Mouse (Mus musculus): ENCODE data around the gene Cideb.

Cideb gene

DNA sequence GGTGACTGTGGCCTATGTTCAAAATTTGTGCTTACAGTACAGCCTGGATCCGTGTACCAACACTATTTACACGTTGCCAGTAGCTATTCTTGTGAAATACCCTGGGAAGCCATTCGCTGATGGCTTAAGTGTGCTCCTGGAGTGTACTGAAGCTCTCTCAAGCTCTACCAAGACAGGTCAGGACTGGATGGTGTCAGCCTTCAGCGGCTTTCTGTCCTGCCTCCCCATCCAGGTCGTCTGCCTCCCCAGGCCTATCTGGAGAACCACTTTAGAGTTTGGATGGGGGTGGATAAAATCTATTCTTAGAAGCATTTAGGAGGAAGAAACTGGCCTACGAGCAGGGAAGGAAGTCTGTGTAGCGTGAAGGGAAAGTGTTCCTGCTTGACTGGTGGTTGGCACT is 4.9 kb upstream of the Cideb start:
- WGBS: 41% methylated on average over 7 of the region's 7 CpGs

DNA sequence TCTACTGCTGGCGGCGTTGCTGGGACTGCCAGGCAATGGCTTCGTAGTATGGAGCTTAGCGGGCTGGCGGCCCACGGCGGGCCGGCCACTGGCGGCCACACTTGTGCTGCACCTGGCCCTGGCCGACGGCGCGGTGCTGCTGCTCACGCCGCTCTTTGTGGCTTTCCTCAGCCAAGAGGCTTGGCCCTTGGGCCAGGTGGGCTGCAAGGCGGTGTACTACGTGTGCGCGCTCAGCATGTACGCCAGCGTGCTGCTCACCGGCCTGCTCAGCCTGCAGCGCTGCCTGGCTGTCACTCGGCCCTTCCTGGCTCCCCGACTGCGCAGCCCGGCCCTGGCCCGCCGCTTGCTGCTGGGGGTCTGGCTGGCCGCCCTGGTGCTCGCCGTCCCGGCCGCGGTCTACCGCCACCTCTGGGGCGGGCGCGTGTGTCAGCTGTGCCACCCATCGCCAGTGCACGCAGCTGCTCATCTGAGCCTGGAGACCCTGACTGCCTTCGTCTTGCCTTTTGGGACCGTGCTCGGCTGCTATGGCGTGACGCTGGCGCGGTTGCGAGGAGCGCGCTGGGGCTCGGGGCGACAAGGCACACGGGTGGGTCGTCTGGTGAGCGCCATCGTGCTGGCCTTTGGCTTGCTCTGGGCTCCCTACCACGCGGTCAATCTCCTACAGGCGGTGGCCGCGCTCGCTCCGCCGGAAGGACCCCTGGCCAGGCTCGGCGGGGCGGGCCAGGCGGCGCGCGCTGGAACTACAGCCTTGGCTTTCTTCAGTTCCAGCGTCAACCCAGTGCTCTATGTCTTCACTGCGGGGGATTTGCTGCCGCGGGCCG is 4.0 kb upstream of the Cideb start:
- 2% methylated on average over 77 of the region's 77 CpGs for WGBS

DNA sequence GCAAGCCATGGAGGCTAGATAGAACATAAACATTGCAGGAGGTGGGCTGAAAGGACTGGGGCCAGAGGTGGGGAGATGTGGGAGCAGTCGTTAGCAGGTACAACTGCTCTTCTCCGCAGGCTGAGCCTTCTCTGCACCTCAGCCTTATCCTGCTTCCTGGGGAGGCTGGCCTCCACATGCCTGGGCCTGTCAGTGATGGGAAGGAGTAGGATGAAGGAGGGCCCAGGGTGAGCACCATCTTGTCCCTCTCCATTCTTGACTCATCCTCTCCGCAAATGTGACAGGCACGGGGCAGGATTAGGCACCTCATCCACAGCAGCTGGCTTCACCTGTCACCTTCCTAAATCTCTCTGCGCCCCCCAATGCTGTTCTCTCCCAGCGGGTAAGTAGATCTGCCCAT is 2.9 kb upstream of the Cideb start, which contains the start of gene Ltb4r2:
Gene Ltb4r2 (plus strand): TSS at position 266 of the 400 bp plus-strand sequence.
- WGBS: 90% methylated on average over 6 of the region's 6 CpGs

DNA sequence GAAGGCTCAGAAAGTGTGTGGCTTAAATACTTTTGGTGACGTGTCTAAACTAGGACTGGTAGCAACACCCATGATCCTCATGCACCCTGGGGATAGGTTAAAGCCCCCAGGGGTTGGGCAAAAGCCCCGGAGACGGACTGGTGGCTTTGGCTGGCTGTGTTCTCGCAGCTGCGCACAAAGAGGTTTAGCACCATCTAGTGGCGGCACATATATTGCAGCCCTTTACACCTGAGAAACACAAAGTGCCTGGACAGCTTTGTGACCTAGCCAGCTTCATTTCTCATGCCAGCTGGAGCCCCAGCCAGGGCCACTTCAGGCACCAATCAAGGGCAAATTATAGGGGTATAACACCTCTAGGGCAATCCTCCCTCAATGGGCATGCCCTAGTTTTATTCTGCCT is 1.9 kb upstream of the Cideb start:
- 1% methylated on average over 6 of the region's 6 CpGs for WGBS

DNA sequence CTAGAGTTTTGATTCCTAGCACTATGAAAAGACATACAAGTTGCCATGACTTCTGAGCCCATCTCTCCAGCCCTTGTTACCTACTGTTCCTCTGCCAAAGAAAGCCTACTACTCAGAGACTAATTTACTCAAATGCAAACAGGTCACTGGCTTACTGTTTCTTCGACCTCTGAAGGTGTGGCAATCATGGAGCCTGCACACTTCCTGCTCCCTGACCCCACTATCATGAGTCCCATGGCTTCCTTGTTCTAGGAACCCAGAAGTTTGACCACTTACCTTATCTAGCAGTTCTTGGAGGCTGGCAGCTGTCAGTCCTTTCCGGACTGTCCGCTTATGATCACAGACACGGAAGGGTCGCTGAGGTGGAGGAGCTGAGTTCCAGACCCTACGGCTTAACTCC is 692 bp downstream of the Cideb start:
- 86% methylated on average over 6 of the region's 6 CpGs for WGBS

DNA sequence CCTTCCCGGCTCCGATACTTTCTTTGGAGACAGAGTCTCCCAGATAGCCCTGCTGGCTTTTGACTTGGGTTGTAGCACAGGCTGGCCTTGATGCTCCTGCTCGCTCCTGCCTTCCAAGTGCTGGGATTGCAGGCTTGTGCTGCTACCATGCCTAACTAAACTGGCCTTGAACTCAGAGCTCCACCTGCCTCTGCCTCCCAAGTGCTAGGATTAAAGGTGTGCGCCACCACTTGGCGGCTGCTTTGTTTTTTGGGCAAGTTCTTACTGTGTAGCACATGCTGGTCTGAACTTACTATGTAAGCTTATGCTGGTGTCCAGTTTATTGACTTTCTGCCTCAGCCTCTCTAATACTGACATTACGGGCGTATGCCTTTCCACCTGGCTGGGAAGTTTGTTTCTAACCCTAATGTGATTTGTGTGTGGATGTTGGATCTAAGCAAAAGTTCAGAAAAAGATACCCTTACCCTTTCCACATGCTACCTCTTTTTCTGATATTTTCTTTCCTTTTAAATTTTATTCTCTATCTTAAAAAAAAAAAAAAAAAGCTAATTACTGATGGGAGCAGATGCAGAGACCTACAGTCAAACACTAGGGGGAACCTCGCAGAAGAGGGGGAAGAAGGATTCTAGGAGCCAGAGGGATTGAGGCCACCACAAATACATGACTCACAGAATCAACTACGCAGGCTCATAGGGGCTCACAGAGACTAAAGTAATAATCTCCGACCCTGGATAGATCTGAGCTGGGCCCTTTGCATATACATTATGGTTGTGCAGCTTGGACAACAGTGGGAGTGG is 11.0 kb downstream of the Cideb start:
- 83% methylated on average over 10 of the region's 10 CpGs for WGBS

DNA sequence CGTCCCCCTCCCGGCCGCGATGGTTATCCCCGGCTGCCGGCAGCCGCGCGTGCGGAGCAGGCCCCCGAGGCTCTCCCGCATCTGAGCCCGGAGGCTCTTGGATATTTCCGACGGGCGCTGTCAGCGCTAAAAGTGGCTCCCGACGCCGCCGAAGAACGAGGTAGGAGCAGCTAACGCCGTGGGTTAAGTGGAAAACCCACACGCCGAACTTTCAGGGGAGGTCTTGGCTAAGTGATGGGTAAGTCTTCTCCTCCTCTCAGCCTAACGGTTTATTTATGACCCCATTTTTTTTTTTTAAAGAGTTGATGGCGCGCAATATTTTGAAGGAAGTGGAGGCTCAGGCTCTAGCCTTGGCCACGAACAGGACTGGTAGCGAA is 12.4 kb downstream of the Cideb start:
- WGBS: under 1% methylated on average over 31 of the region's 31 CpGs

DNA sequence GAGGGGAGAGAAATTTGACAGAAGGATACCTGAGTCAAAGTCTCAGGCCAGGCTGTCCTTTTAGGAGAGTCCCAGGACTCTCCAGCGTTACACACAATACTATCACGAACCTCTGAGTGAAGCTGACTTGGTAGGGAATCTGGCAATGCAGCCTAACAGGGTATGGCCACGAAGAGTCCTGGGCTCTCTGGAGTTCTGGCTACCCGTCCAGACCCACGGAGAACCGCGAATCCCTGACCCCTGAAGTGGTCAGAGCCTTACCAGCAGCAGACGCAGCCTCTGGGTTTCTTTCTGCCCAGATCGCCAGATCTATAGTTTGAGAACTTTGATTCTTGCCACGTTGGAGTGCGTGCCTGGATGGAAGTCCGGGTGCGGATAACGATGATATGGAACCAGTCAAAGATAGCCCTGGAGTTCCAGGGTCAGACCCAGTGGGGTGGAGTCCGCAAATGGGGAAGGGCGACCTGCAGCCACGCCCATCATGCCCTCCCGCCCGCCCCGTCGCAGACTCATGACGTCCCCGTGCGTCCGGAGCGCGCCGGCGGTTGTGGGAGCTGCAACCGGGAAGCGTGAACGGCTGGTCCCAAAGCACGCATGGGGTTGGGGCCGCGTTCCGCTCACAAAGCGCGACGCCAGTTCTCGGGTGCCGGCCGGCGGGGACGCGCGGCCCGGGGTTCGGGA is 12.9 kb downstream of the Cideb start, which contains the start of the genes Dhrs1 and Nop9:
Gene Dhrs1 (minus strand): TSS at position 511 of the 681 bp plus-strand sequence.
Gene Nop9 (plus strand): TSS at position 514 of the 681 bp plus-strand sequence.
- under 1% methylated on average over 47 of the region's 48 CpGs for WGBS

DNA sequence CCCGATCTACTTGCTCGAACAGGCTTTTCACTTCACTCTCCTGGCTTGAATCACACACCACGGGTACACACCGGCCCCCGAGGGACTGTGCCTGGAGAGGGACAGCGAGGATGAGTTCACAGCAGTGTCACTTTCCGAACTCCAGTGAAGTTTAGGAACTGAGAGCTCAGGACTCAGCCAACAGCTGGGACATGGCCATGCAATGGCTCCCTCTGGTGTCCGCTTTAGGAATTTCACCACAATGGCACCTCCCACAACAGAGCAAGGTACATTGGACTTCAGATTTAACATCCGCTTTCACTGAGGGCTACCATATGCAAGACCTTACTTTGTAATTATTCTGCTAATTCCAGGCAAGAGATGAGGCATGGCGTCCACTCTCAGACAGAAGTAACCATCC is 14.5 kb downstream of the Cideb start:
- WGBS: 14% methylated on average over 10 of the region's 10 CpGs

DNA sequence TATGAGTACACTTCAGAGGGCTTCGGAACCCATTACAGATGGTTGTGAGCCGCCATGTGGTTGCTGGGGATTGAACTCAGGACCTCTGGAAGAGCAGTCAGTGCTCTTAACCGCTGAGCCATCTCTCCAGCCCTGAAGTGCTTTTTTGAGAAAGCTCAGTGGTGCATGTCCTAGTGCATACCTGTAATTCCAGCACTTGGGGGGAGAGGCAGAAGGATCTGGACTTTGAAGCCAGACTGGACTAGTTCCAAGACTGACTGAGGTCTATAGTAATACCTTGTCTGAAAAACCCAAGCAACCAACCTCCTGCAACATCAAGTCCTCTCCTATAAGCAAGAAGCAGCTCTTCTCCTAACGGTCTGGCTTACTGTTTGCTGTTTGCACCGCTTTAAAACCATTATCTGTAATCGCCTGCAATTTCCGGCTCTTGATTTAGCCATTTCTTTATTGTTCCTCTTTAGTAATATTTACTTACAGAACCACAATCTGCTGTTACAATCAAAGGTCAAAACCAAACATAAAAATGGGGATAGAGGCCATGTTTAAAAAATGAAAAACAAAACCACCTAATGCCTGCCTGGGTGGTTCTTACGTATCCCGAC is 21.1 kb downstream of the Cideb start:
- 92% methylated on average over 9 of the region's 9 CpGs for WGBS

DNA sequence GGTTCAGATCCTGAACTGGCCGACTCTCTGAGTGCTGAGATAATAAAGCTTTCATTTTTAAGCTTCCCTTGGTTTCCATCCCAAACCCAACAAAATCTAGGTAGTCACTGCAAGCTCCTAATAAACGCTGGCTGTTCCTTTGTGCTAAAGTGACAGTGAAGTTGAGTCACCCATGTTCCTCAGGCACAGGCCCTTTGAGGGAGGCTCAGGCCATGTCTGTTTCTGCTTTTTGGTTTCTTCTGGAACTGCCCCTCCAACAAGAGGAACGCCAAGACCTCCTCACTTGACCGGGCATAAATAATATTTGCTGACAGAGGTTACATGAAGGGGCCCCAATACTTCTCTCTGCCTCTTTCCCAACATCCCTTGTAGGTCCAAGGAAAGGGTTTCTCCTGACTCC is 22.5 kb downstream of the Cideb start:
- 81% methylated on average over 4 of the region's 4 CpGs for WGBS

DNA sequence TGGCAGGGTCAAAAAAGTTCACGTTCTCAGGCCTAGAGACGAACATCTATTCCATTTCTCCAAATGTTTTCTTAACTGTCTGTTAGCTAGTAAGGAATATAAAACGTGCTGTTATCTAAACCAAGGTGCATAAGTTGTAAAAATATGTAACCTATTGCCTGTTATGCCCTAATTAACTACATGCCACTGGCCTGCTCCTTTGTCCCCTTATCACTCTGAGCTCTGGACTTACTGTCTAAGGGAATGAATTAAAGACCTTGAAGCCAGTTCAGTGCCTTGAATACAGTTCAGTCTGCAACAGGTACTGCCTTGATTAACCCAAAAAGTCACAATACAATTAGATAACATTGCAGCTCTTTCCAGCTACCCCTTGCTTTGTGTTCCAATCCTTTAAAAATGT is 22.9 kb downstream of the Cideb start:
- 77% methylated on average over 3 of the region's 3 CpGs for WGBS

DNA sequence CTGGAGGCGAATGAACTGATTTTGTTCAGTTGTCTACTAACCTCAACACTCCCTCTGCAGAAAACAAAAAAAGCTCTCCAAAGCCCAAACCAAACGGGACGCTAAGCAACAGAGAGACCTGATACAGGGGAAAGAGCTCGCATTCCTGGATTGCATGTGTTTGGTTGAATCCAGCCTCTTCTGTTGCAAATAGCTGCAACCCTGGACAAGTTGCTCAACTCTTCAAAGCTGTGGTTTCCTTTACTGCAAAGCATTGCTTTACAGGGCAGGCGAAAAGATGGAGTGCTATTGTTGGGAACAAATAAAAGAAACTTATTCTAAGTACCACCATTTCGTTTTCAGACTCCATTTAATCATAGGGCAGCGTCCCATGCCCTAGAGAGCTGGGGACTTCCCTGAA is 23.4 kb downstream of the Cideb start:
- WGBS: 81% methylated on average over 7 of the region's 7 CpGs

DNA sequence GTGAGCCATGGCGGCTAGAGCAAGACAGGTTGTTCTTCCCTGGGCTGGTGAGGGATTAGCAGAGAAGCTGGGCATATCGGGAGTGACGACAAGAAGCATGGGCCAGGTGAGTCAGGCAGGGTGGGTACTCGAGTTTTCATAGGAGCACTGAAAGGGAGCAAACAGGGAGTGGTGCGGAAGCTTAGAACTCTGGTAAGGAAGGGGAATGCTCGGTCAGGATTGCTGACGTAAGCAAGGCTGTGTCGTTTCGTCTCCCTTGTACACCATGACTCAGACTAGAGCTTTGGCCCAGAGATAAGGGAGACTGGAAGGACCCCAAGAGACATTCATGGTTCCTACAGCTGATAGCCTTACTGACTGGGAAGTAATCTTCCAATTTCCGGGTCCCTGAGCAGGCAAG is 24.4 kb downstream of the Cideb start:
- WGBS: 81% methylated on average over 10 of the region's 10 CpGs

DNA sequence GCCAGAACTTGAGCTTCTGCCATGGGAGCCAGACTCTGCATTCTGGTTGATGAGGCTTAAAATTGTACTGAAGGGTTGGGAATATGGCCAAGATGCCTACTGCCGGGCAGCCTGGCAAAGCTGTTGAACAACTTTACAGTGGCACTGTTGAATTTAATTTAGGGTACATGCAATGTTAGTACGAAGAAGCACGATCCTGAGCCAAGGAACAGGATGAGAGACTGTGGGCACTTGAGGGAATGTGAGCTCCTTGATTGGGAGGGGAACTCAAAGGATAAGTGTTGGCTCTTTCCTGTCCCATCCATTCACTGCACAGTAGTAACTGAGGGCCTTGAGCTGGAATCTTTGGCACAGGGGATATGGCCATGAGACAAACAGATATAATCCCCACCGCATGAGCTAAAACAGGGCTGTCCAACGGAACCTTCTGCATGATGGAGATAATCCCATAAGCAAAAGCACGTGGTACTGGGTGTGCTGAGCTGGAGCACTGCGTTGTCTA is 27.7 kb downstream of the Cideb start:
- WGBS: 36% methylated on average over 7 of the region's 7 CpGs

DNA sequence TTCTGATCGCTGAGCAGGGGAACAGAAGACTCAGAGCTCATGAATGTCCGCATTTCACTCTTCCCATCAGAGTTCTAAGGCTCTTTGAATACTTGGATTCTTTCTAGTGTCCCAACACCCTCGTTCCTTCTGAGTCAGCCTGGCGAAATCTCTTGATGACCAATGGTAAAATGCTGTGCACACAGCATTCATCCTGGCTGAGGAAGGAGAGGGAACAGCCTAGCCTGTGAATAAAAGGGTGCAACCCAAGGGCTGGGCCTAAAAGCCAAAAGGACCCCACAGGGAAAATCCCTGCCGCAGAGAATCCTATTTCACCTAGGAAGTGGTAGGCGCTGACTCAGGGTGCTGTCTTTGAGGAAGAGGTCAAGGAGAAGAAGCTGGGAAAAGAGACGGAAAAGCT is 28.1 kb downstream of the Cideb start:
- 50% methylated on average over 7 of the region's 7 CpGs for WGBS

DNA sequence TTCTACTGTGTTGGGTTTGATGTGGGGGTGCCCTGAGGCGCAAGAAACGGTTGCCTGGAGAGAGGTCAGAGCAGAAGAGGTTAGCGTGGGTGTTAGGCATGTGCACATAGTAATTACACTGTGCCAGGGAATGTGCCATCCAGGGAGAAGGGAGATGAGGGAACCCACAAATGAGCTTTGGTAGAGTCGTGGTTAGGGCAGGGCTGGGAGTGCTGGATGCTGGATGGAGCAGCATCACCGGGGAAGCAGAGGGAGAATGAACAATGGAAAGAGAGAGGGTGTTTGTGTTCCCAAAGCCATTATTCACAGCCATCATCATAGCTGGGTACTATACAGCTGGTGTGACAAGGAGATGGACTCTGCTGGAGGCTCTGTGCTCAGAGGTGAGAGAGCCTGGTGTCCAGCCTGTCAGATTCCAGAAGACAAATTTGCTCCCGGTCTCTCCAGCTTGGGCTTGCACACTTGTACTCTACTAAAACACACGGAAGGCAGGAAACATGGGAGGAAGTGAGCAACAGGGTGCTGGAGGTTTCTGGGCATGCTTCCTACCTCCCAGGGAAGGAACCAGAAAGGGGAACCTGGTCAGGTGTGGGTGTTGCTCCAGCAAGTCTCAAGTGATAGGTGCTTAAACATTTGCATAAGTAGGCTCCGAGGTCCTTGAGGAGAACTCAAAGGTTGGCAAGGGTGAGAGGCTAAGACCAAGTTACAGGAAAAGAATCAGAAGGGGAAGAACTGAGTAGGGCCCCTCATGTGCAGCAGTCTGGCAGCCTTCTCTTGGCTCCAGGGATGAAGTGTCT is 30.2 kb downstream of the Cideb start:
- 67% methylated on average over 8 of the region's 8 CpGs for WGBS

DNA sequence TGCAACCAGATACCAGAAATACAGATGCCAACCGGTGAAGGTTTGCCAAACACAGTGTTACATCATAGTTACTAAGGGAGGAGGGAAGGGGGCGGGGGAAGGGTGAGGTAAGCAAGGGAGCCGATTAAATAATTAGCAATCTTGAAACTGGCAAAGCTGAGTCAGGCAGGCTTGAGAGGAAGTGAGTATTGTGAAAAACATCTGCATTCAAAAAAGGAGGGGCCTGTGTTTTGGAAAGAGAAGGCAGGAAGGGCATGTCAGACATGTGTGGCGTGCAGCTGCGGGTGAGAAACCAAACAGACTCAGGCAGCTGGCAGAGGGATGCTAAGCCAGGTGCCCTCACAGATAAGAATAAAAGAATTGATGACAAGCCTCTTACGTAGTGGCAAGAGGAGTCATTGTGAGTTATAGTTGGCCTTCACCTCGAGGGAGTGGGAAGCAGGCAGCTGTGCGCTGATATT is 33.8 kb downstream of the Cideb start:
- 55% methylated on average over 8 of the region's 8 CpGs for WGBS

DNA sequence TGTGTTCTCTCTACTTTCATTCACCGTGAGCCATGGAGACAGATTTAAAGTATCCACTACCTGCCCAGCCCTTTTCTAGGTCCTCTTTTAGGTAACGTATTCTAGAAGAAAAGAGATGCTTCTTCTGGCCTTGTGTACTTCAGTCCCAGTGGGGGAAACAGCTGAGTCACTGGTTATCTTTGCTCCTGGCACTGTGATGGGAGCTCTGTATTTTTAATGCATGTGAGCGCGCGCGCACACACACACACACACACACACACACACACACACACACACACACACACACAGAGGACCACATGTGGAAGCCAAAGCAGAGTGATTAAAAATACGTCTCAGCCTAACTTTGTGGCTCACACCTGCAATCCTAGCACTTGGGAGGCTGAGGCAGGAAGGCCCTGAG is 34.8 kb downstream of the Cideb start:
- 77% methylated on average over 7 of the region's 7 CpGs for WGBS

DNA sequence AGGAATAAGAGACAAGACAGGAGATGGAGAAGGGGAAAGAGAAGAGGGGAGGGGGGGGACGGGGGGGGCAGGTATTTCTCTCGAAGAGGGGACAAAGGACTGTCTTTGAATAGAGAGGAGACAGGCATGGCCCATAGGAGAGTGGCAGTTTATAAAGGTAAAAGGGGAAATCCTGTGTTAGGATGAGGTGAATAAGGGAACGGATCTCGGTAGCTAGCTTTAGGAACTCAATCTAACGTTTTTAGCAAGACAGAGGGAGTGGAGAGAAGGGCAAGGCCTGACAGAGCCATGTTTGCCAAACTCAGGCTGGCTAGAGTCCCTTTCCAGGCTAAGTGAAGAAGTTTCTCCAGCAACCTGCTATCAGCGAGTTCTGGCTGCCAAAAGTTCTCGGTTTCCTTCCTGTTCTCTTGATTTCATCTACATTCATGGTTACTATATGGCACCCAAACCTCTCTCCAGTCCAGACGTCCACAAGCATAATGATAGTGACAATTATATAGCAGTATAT is 35.8 kb downstream of the Cideb start:
- 32% methylated on average over 8 of the region's 8 CpGs for WGBS
